Mouse (Mus musculus) stomach, postnatal 0 days (tissue): Measurements from ENCODE around the gene Ddc.

Source experiments
- CTCF ChIP-seq: IDR thresholded peaks from 2 replicates; pipeline ENCODE4 v1.5.1; 2016; ENCODE audit warnings: antibody characterized with exemption, low read depth, mild to moderate bottlenecking, moderate library complexity
- EP300 ChIP-seq: optimal IDR thresholded peaks from 2 replicates; pipeline ENCODE3; 2016; ENCODE audit warnings: antibody characterized with exemption

DNA sequence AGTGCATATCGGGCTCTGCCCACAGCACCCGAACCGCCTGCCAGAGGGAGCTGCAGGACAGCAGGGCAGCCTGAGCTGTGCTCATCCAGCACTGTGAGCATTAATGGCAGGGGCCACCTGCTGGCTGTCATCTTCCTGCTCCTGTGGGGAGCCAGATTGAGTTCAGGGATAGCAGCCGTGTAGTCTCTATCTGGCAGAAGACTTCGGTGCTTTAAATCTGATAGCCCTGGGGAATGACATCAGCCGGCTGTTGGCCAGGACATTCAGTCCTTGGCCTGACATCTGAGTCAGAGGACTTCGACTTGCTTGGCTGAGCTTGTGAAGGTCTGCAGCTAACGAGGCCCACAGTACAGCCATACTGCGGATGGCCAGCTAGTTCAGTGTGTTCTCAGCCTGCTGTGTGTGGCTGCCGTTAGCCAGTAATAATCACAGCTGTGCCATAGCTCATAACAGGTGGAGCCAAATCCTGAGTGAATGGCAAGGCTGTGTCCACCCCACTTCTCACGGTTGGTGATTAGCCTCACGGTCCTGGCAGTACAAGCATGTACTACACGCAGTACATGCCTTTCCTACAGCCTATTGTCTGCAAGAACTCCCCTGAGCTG, 53.5 kb downstream of the Ddc start:
- peak; percentile 81 for TF ChIP-seq CTCF
- TF ChIP-seq EP300: peak; percentile 89
